Comparison of ENCODE assay signal across 8 mouse cellular contexts in the genomic region with DNA sequence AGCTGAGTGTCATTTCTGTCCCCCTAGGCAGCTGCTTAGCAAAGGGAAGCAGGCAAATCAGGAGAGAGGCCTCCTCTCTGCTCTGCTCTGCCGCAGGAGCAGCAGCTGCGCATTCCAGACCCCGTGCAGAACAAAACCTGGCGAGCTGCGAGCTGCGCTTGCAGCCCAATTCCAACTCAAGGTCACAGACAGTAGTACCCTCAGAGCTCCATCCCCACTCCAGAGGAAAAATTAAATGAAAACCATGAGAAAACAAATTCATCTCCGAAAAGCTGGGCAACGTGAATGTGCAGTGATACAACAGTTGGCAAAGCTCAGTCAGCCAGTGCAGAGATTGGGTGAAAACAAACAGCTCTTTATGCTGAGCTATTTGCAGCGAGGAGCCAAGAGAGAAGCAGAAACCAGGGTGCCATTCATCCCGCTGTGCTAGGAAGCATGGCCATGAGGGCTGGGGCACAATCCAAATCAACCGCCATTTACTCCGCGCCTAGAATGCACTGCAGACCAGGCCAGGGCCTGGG. TPM values are rescaled to one million over a fixed set of nuclear protein-coding genes. Genes with fewer than 3 reads are reported as not detected.
DNase-seq lines count a peak whose midpoint lies in the region; ATAC-seq and TF ChIP-seq lines count a peak whose summit lies in the region.

No protein-coding gene starts in this region.

- H3K36me3 ChIP-seq in liver, embryonic 15.5 days (replicated peaks): peaks cover 14% of the 10 kb centered on the region
- H3K36me3 ChIP-seq in small intestine, adult 2 months (ENCODE audit: control insufficient read depth, insufficient read depth, low read length): 0 out of 2 replicates have a peak, but pooled peaks cover 2% of the 10 kb centered on the region
- no peaks in the 10 kb centered on the region for H3K36me3 ChIP-seq in kidney, adult 2 months (ENCODE audit: control insufficient read depth, insufficient read depth, low read length)

- ATAC-seq in liver, embryonic 15.5 days (ENCODE audit: insufficient read depth): no peak

- peak overlapping the region; percentile 14 for H3K4me3 ChIP-seq in layer of hippocampus, adult 2 months
- no peak overlapping the region for H3K4me3 ChIP-seq in liver, embryonic 15.5 days (replicated peaks)
- no peak overlapping the region for H3K4me3 ChIP-seq in small intestine, adult 2 months (ENCODE audit: low read depth, low read length)
- H3K4me3 ChIP-seq in kidney, adult 2 months (ENCODE audit: insufficient read depth, low read depth, low read length): no peak overlapping the region

- H3K27me3 ChIP-seq in liver, embryonic 15.5 days: no peaks in the 10 kb centered on the region
- no peaks in the 10 kb centered on the region for H3K27me3 ChIP-seq in small intestine, adult 2 months (ENCODE audit: control insufficient read depth, insufficient read depth, low read length)
- H3K27me3 ChIP-seq in kidney, adult 2 months (replicated peaks; ENCODE audit: control insufficient read depth, insufficient read depth, low read length): no peaks in the 10 kb centered on the region

- peak; percentile 83 for DNase-seq in Muller cell, postnatal 12 days (ENCODE audit: inconsistent ontology term)
- peak; percentile 56 for DNase-seq in cerebellum, postnatal 25 days
- DNase-seq in frontal cortex, postnatal 36 days (ENCODE audit: low spot score in 2 of 2): peak; percentile 51 to 77
- peak; percentile 54 to 83 for DNase-seq in layer of hippocampus, adult 2 months (ENCODE audit: low spot score in 2 of 2)
- no peak for DNase-seq in c-Kit-positive CD71-positive TER-119-positive erythroid progenitor cells, embryonic 14.5 days (ENCODE audit: low spot score)
- no peak for DNase-seq in kidney, adult 2 months

- no peaks in the 10 kb centered on the region for H3K9me3 ChIP-seq in liver, embryonic 15.5 days (replicated peaks)

- peak overlapping the region; percentile 89 for H3K27ac ChIP-seq in layer of hippocampus, adult 2 months
- H3K27ac ChIP-seq in liver, embryonic 15.5 days (replicated peaks): peak overlapping the region; percentile 66
- peak overlapping the region; percentile 83 for H3K27ac ChIP-seq in small intestine, adult 2 months (ENCODE audit: insufficient read depth, low read depth, low read length)
- no peak overlapping the region for H3K27ac ChIP-seq in kidney, adult 2 months (ENCODE audit: insufficient read depth, low read depth, low read length)

- TF ChIP-seq POLR2A in small intestine, adult 2 months (IDR thresholded peaks at IDR 0.05; ENCODE audit: low read depth, low read length): no peak
- TF ChIP-seq POLR2A in kidney, adult 2 months (IDR thresholded peaks at IDR 0.05; ENCODE audit: low read depth, low read length): no peak

- no peak overlapping the region; the same call in 1 of the 2 replicates for H3K4me2 ChIP-seq in liver, embryonic 15.5 days

- TF ChIP-seq CTCF in layer of hippocampus, adult 2 months (conservative IDR thresholded peaks at IDR 0.05): no peak
- no peak for TF ChIP-seq CTCF in small intestine, adult 2 months (IDR thresholded peaks at IDR 0.05; ENCODE audit: extremely low read depth, insufficient read length, insufficient replicate concordance, low read depth, low read length)
- TF ChIP-seq CTCF in kidney, adult 2 months (conservative IDR thresholded peaks at IDR 0.05; ENCODE audit: insufficient read depth, insufficient read length, low read depth, low read length): no peak

- H3K9ac ChIP-seq in liver, embryonic 15.5 days: no peak overlapping the region

- H3K4me1 ChIP-seq in liver, embryonic 15.5 days (replicated peaks): peaks cover 39% of the 10 kb centered on the region
- peaks cover 12% of the 10 kb centered on the region for H3K4me1 ChIP-seq in small intestine, adult 2 months (ENCODE audit: control insufficient read depth, insufficient read depth, insufficient read length, low read length)
- no peaks in the 10 kb centered on the region for H3K4me1 ChIP-seq in kidney, adult 2 months (ENCODE audit: control insufficient read depth, insufficient read depth, low read length)

- 75% methylated on average over 13 of the region's 13 CpGs for WGBS in liver, embryonic 15.5 days (ENCODE audit: insufficient replicate concordance)
- WGBS in small intestine, adult 2 months: 41% methylated on average over 13 of the region's 13 CpGs
- WGBS in kidney, adult 2 months: 70% methylated on average over 13 of the region's 13 CpGs

RNA-seq across cellular contexts. Expression of a gene that starts 18.6 kb away (rescaled TPM):
- 1 to 10 TPM; 7.8 to 9.4 TPM for total RNA-seq in layer of hippocampus, adult 2 months (2021)
- polyA plus RNA-seq in liver, embryonic 15.5 days (2015; fragmentation: Nextera tagmentation; extraction: Ambion mirVana): 11.5 and 12.3 TPM in 2 replicates
- 9.4 and 14.8 TPM in 2 replicates for polyA plus RNA-seq in small intestine, adult 2 months (2012; rRNA removed)
- polyA plus RNA-seq in kidney, adult 2 months (2012; rRNA removed): 12.6 and 16.1 TPM in 2 replicates

RNA-seq across cellular contexts. Expression of a gene that starts 40.7 kb away (rescaled TPM):
- total RNA-seq in layer of hippocampus, adult 2 months (2021): under 1 TPM; 0.39 to 0.51 TPM
- 2.9 and 3.8 TPM in 2 replicates for polyA plus RNA-seq in liver, embryonic 15.5 days (2015; fragmentation: Nextera tagmentation; extraction: Ambion mirVana)
- polyA plus RNA-seq in small intestine, adult 2 months (2012; rRNA removed): 0.29 and 0.49 TPM in 2 replicates
- 0.36 and 0.58 TPM in 2 replicates for polyA plus RNA-seq in kidney, adult 2 months (2012; rRNA removed)

RNA-seq across cellular contexts. Expression of a gene that starts 51.7 kb away (rescaled TPM):
- 100 to 1,000 TPM; 349 to 374 TPM for total RNA-seq in layer of hippocampus, adult 2 months (2021)
- polyA plus RNA-seq in liver, embryonic 15.5 days (2015; fragmentation: Nextera tagmentation; extraction: Ambion mirVana): 39.1 TPM in 2 replicates
- polyA plus RNA-seq in small intestine, adult 2 months (2012; rRNA removed): 28.5 and 44.3 TPM in 2 replicates
- polyA plus RNA-seq in kidney, adult 2 months (2012; rRNA removed): 21.1 and 21.4 TPM in 2 replicates

RNA-seq across cellular contexts. Expression of a gene that starts 52.6 kb away (rescaled TPM):
- 10 to 100 TPM; 64.8 to 67.1 TPM for total RNA-seq in layer of hippocampus, adult 2 months (2021)
- 34.0 and 41.3 TPM in 2 replicates for polyA plus RNA-seq in liver, embryonic 15.5 days (2015; fragmentation: Nextera tagmentation; extraction: Ambion mirVana)
- 7.8 and 8.0 TPM in 2 replicates for polyA plus RNA-seq in small intestine, adult 2 months (2012; rRNA removed)
- 21.0 and 27.5 TPM in 2 replicates for polyA plus RNA-seq in kidney, adult 2 months (2012; rRNA removed)

Comparison
In these comparisons a context has a peak if more than half of its experiments do, and no peak if none do; other contexts are left out.
1. DNase-seq: peak in Muller cell, postnatal 12 days (single experiment), cerebellum, postnatal 25 days (2 of 2), frontal cortex, postnatal 36 days (2 of 2) and layer of hippocampus, adult 2 months (2 of 2); none in c-Kit-positive CD71-positive TER-119-positive erythroid progenitor cells, embryonic 14.5 days (single experiment) and kidney, adult 2 months (single experiment).